Mouse (Mus musculus): ENCODE measurements at regions not wholly inside any gene's neighbourhood (a gene's known extent, or its start where the extent isn't known, plus 50 kb on each side); places are given as distances from the start of the nearest gene placed in this dataset.

- intact Hi-C loops (cut with DNase I): no loop called here
Observed at GRCm38 (mm10) chr3:49282679-49283078, 474.4 kb downstream of the Pcdh18 start.

- intact Hi-C loops (cut with DNase I): no loop called here
Observed at GRCm38 (mm10) chr3:49278356-49278755, 478.8 kb downstream of the Pcdh18 start.

GRCm38 (mm10) chr3:49274286-49274923 is 482.7 kb downstream of the Pcdh18 start:
- intact Hi-C loops (cut with DNase I): no loop called here

- intact Hi-C loops (cut with DNase I): loop anchor here (10.0 kb wide), 1 partner anchor 809 kb away; no protein-coding TSS in a partner anchor
Observed at GRCm38 (mm10) chr3:49266048-49266447, 491.1 kb downstream of the Pcdh18 start.
